Mouse (Mus musculus) G1E (cell line): ENCODE data around the gene Adarb2. TPM values are rescaled to one million over a fixed set of nuclear protein-coding genes. Genes with fewer than 3 reads are reported as not detected.

Experiments
- ATAC-seq: 2 replicates; pipeline ENCODE4 v1.8.0; 2016; ENCODE audit warnings: mild to moderate bottlenecking; ENCODE audit not compliant: insufficient number of reproducible peaks, poor library complexity, low FRiP score, severe bottlenecking; ENCODE audit errors: extremely low read depth
- DNase-seq: peaks from one replicate; pipeline ENCODE4 v3.0.0; 2012; ENCODE audit warnings: low spot score
- H3K27me3 ChIP-seq: 2 replicates; pipeline ENCODE4 v1.6.1; 2012; ENCODE audit warnings: mild to moderate bottlenecking, low read length, inconsistent platforms; ENCODE audit not compliant: insufficient read depth
- H3K36me3 ChIP-seq: replicated peaks from 2 replicates; pipeline ENCODE3; 2012; ENCODE audit warnings: mild to moderate bottlenecking, inconsistent platforms
- H3K4me1 ChIP-seq: 2 replicates; pipeline ENCODE4 v1.6.1; 2012; ENCODE audit warnings: low read depth, low read length, inconsistent platforms, mixed read lengths; ENCODE audit not compliant: insufficient read depth
- H3K4me3 ChIP-seq: 2 replicates; pipeline ENCODE4 v1.5.1; 2012; ENCODE audit warnings: low read depth, mild to moderate bottlenecking, inconsistent platforms, low read length, moderate library complexity, mixed read lengths
- H3K9me3 ChIP-seq: replicated peaks from 2 replicates; pipeline ENCODE4 v1.6.1; 2012; ENCODE audit warnings: inconsistent platforms
- CTCF ChIP-seq: IDR thresholded peaks from 2 replicates; pipeline ENCODE4 v1.5.1; 2012; ENCODE audit warnings: low read depth, low read length, inconsistent platforms, mixed read lengths
- GATA1 ChIP-seq: IDR thresholded peaks from 2 replicates; pipeline ENCODE4 v1.6.1; 2012; ENCODE audit warnings: borderline replicate concordance, low read length, inconsistent platforms, mixed read lengths
- GATA2 ChIP-seq: IDR thresholded peaks from 2 replicates; pipeline ENCODE4 v1.6.1; 2012; ENCODE audit warnings: low read depth, low read length, inconsistent platforms, borderline replicate concordance
- POLR2AphosphoS5 ChIP-seq: IDR thresholded peaks from 2 replicates; pipeline ENCODE4 v1.6.1; 2012; ENCODE audit warnings: low read depth, low read length, inconsistent platforms; ENCODE audit not compliant: insufficient replicate concordance
- TAL1 ChIP-seq: conservative IDR thresholded peaks from 2 replicates; pipeline ENCODE4 v1.6.1; 2012; ENCODE audit warnings: low read depth, low read length, inconsistent platforms, mixed read lengths
- polyA plus RNA-seq: library from polyadenylated mRNA; stranded (reverse); fragments of >175 nt; gene quantifications from 2 replicates; pipeline ENCODE4 v1.2.3, GENCODE M21; 2012
- total RNA-seq, 2 experiments: library from RNA; stranded (forward) in 1 of 2; stranded (reverse) in 1 of 2; fragments of 200-1000 nt in 1 of 2; fragments of >200 nt in 1 of 2; fragmentation: Nextera tagmentation in 1 of 2; gene quantifications; 2 replicates each; pipeline ENCODE4 v1.2.3; 2014 to 2017

The Adarb2 gene
- total and polyA plus RNA-seq, 3 experiments = 0.33 TPM; not detected in 2

- Histone ChIP-seq H3K9me3 (no peaks in the 10 kb centered on the region), H3K4me1 (no peaks in the 10 kb centered on the region), H3K36me3 (no peaks in the 10 kb centered on the region), H3K27me3 (0 out of 2 replicates have a peak, but pooled peaks cover 3% of the 10 kb centered on the region), H3K4me3 (no peak overlapping the region)
- DNase-seq (no peak), ATAC-seq (no peak)
- no peak for TF ChIP-seq GATA2
- TF ChIP-seq GATA1 = no peak
- TF ChIP-seq CTCF = no peak
- TF ChIP-seq TAL1 = no peak
- no peak for TF ChIP-seq POLR2AphosphoS5
Measured at GRCm38 (mm10) chr13:8700981-8701380, 498.3 kb downstream of the Adarb2 start.

DNA sequence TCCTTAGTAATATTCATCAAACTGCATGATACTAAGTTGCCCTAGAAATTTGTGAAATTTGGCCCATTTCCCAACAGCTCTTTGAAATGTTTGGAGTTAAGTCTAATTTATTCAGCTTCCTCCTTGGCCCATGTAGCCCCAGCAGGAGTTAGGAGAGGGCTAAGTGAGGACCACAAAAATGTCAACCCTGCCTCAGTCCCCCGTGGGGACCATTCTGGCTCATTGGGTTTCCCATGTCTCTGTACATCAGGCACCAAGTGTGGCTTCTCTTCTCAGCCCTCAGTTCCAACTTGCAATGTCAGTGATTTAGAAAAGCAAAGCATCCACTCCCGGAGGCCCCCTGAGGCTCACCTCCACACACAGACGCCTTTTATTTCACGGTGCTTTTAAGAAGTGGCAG, 502.6 kb downstream of the Adarb2 start:
- no peaks in the 10 kb centered on the region for H3K36me3 ChIP-seq
- no peaks in the 10 kb centered on the region; the same call in 1 of the 2 replicates for H3K27me3 ChIP-seq
- DNase-seq = no peak
- no peaks in the 10 kb centered on the region for H3K9me3 ChIP-seq
- no peak for ATAC-seq
- no peak overlapping the region for H3K4me3 ChIP-seq
- no peaks in the 10 kb centered on the region for H3K4me1 ChIP-seq
- no peak for TF ChIP-seq TAL1
- no peak for TF ChIP-seq GATA1
- no peak for TF ChIP-seq POLR2AphosphoS5
- TF ChIP-seq CTCF = no peak
- no peak for TF ChIP-seq GATA2

DNA sequence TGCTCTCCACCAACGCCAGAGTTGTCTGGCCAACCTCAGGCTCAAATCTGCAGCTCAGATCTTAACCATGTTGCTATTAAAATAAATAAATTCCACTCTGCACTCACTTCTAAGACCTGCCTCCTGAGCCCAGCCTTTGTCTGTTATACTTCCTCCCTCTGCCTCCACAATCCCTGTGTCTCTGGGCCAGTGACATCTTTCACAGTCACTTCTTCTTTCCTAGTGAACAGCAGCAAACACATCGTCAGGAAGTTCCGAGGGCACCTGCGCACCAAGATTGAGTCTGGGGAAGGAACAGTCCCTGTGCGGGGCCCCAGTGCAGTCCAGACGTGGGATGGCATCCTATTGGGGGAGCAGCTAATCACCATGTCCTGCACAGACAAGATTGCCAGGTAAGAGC, 510.7 kb downstream of the Adarb2 start:
- Histone ChIP-seq H3K36me3 (no peaks in the 10 kb centered on the region), H3K9me3 (no peaks in the 10 kb centered on the region), H3K27me3 (no peaks in the 10 kb centered on the region; the same call in 1 of the 2 replicates), H3K4me1 (no peaks in the 10 kb centered on the region), H3K4me3 (no peak overlapping the region)
- no peak for ATAC-seq
- TF ChIP-seq POLR2AphosphoS5 (no peak), CTCF (no peak), GATA1 (no peak), GATA2 (no peak), TAL1 (no peak)
- no peak for DNase-seq

- Histone ChIP-seq H3K4me1 (no peaks in the 10 kb centered on the region), H3K9me3 (no peaks in the 10 kb centered on the region), H3K27me3 (peaks cover 12% of the 10 kb centered on the region), H3K4me3 (no peak overlapping the region), H3K36me3 (no peaks in the 10 kb centered on the region)
- ATAC-seq (no peak), DNase-seq (no peak)
- no peak for TF ChIP-seq GATA2
- no peak for TF ChIP-seq CTCF
- no peak for TF ChIP-seq POLR2AphosphoS5
- TF ChIP-seq TAL1 = no peak
- no peak for TF ChIP-seq GATA1
Measured at GRCm38 (mm10) chr13:8729972-8730645, 527.4 kb downstream of the Adarb2 start.

DNA sequence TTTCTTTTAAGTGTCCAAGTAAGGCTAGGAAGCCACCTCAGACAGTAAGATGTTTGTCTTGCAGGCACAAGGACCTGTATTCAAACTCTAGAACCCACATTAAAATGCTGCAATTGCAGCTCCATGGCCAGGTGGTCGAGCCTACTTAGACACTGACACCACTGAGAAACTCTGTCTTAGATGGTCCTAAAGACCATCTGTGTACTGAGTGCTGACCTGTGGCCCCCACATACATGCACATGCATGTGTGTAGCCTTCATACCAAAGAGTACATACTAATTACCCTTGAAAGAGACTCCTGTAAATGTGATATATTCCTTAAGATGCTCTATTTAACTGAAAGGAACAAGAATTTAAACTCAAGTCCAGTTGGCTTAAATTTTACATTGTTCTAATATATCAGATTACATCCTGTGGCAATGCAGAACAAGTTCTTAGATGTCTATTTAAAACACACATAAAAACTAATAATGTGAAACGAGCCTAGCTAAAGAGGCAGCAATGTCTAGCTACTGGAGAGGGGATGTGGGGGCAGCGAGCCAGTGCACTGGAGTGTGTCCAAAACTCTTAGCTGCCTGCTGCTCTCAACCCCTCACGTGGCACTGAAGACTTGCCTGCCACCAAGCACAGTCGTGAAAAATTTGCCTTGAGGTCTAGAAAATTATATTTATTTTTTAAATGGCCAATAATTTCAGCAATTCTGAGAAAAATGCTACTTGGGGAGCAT, 534.6 kb downstream of the Adarb2 start:
- Histone ChIP-seq H3K4me1 (no peaks in the 10 kb centered on the region), H3K9me3 (no peaks in the 10 kb centered on the region), H3K36me3 (no peaks in the 10 kb centered on the region), H3K27me3 (peaks cover 5% of the 10 kb centered on the region; the same call in 1 of the 2 replicates), H3K4me3 (no peak overlapping the region)
- no peak for ATAC-seq
- DNase-seq = no peak
- TF ChIP-seq GATA2 (no peak), CTCF (no peak), TAL1 (no peak), GATA1 (no peak), POLR2AphosphoS5 (no peak)

- H3K9me3 ChIP-seq = no peaks in the 10 kb centered on the region
- no peak overlapping the region for H3K4me3 ChIP-seq
- H3K27me3 ChIP-seq = peaks cover 7% of the 10 kb centered on the region
- no peak for ATAC-seq
- H3K4me1 ChIP-seq = peaks cover 9% of the 10 kb centered on the region
- H3K36me3 ChIP-seq = no peaks in the 10 kb centered on the region
- no peak for DNase-seq
- TF ChIP-seq TAL1 (no peak), GATA2 (no peak), POLR2AphosphoS5 (no peak), CTCF (no peak), GATA1 (no peak)
Measured at GRCm38 (mm10) chr13:8742792-8743191, 540.1 kb downstream of the Adarb2 start.
